Mouse (Mus musculus): Measurements from ENCODE around the gene Nrde2.

The Nrde2 gene

DNA sequence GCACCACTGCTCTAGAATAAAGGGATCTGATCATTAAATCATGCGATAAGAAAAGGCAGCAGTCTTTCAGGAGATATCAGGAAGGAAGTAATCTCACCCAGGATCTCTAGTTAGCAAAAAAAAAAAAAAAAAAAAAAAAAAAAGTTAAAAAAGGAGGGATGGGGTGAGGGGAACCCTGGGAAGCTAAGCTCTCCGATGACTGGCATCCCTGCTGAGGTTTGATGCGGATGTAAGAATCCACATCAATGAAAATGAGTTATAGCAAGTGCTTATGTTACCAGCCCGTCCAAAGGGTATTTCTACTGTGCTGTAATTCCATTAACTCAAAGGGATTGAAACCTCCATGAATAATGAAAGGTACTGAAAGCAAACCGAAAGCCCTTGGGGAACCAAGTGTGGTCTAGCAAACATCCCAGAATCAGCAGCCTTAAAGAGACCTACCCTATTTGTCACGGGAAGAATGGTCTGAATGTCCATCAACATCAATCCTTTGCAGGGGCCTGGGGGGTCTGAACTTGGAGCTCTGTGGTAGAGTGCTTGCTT is 19.5 kb upstream of the Nrde2 start:
- no peak for DNase-seq (ENCODE audit: low spot score)

GRCm38 (mm10) chr12:100176469-100177056 is 17.1 kb upstream of the Nrde2 start:
- no peak for DNase-seq (ENCODE audit: low spot score)

DNA sequence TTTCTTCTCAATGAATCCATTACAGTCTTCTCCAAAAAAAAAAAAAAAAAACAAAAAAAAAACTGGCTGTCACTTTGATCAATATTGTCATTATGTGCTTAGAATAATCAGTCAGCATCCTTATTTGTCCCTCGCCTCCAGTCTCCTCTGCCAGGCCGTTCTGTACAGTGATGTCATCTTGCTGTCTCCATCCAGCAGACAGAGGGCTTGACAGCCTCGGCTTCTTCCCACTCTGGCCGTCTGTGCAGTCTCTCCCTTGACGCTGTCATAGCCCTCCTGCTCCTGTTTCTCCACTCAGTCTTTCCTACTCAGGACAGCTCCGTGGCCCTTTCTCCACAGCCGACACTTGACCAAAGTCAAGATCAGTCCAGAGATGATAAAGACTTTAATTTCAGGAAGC is 13.0 kb upstream of the Nrde2 start:
- no peak for DNase-seq (ENCODE audit: low spot score)

- peak; percentile 54 for DNase-seq (ENCODE audit: low spot score)
Measured at GRCm38 (mm10) chr12:100167931-100168871, 8.7 kb upstream of the Nrde2 start.

- DNase-seq (ENCODE audit: low spot score): no peak
Measured at GRCm38 (mm10) chr12:100167502-100167901, 8.0 kb upstream of the Nrde2 start.

- no peak for DNase-seq (ENCODE audit: low spot score)
Measured at GRCm38 (mm10) chr12:100166939-100167338, 7.5 kb upstream of the Nrde2 start.

DNA sequence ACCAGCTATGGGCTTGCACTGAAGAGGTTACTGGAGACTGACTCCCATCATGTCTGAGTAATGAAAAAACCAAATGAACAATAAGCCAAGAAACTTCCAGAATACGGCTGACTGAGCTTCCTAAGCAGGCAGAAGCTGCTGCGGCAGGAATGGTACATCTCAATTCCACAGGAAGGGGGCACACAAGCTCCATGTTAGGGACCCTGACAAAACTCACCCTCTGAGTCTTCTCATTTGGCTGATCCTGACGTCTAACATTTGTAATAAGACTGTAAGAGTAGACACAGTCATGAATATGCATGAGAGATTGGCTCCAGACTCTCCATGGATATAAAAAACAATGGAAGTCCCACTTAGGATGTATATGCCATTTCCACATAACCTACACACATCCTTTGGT is 6.7 kb upstream of the Nrde2 start:
- DNase-seq (ENCODE audit: low spot score): no peak

DNA sequence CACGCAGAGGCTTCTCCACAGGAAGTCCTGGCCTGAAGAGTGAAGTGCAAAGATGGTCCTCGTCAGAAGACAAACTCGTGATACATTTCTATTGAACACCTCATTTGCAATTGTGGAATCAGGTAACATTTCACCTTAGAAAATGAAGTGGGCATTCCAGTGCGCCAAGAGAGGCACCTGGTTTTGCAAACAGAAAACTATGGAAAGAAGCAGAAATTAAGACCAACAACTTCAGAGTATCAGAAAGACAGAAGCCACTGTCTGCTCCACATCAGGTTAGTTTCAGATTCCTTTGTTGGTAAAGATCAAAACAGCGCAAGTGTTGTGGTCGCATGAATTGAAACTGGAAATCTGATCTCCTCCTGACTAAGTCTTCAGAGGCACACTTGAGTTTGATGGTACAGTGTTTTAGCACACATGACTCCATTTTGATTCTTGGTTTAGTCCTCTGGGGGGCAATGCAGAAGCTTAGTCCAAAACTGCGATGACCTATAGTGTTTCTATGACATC is 5.6 kb upstream of the Nrde2 start:
- DNase-seq (ENCODE audit: low spot score): no peak

DNA sequence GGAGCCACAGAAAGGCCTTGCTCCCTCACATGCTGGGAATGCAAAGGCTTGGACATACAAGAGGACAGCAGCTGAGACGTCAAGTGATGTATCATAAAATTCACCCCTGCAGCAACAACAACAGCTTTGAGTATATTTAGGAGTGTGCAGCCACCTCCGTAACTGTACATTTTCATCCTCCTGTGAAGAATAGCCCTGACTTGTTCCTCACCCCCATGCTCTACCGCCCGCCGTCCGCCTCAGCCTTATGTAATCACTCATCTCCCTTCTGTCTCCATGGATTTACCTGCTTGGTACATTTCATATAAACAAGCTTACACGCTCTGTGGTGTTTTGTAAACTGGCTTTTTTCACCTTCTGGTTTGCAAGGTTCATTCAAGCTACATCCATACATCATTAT is 7.0 kb downstream of the Nrde2 start:
- DNase-seq (ENCODE audit: low spot score): no peak

DNA sequence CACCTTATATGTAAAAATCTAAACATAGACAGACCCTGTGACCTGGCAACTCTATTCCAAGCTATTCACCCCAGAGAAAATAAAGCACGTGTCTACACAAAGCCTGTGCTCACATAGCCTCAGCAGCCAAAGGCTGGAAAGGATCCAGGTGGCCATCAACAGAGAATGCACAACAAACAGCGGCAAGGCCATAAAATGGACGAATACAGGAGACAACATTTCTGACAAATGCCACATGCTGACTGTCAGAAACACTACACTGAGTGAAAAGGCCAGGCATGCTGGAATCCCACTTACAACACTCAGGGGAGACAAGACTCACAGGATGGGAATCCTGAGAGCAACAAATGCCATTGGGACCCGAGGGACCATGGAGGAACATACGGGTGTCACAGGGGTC is 15.2 kb downstream of the Nrde2 start:
- no peak for DNase-seq (ENCODE audit: low spot score)

DNA sequence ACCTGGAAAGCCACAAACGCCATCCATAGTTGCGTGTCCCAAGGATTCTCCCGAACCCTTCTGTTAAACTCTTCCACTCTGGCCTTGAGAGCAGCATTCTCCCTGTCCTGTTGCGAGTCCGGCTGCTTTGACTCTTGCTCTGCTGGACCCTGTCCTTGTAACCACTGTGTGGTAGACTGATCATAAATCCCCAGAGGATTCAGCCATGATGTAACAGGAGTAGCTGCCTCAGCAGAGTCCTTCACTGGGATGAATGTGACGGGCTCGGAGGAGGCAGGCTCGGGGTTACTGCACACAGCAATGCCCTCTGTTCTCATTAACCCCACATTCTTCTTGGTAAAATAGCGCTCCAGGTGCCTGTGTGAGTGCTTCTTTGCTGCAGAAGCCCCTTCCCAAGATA is 15.7 kb downstream of the Nrde2 start:
- DNase-seq (ENCODE audit: low spot score): no peak

DNA sequence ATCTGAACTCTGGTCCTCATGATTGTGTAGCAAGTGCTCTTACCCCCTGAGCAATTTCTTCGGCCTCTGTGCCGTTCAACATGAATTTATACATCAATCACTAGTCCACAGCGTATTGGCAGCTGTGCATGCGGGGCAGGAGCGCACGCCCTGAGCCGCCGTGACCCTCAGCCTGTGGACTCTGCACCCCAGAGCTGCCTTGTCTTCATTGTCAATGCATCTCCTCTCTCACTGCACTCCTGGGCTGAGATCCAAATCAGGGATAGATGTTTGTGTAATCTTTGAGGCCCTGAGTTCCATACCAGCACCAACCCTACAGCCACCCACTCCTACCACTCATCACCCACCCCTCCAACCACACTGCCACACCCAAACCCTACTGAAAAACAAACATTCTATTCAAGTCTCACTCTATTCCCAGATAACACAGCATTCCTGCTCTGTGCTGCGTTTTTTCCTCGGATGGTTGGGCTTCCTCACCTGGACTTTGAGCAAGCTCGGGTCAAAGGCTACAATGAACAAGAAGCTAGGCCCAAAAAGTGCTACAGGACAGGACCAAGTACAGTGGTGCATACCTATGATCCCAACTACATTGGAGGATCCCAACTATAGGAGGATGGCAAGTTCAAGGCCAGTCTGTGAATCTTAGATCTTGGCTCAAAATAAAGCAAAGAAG is 16.5 kb downstream of the Nrde2 start:
- peak; percentile 81 for DNase-seq (ENCODE audit: low spot score)

DNA sequence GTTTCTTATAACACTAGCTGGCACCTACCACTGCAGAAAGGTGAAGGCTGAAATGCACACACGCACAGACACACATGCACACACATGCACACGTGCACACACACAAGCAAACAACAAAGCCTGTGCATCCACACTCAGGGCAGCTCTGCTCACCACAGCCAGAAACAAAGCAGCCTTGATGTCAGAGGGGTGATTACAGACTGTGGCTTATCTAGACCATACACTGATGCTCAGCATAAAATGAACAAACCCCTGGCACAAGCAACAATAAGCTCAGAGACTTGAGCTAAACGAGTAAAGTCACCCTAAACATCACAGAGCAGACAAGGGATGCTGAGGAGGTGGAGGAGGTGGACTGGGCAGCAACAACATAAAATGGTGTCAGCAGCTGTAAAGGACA is 24.3 kb downstream of the Nrde2 start:
- DNase-seq (ENCODE audit: low spot score): no peak

DNA sequence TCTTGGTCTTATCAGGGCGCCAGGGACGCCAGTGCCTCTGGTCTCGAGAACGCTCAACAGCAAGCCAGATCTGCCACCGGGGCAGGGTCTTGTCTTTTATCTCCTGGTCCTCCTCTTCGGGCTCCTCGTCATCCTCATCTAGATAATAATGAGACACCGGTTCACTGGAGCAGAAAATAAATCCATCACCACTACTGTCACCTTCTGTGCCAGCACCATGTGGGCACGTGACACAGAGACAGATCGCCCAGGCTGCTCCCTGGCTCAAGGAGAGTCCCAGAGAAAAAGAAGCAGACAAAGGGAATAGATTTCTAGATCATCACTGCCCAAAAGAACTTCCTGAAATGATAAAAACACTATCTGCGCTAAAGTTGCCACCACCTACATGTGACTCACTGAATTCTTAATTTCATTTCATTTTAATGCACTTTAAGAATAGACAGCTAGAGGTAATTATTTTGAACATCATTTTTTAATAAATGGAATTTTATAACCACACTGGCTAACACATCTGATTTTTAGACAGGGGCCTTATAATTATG is 25.0 kb downstream of the Nrde2 start:
- no peak for DNase-seq (ENCODE audit: low spot score)

- peak; percentile 44 for DNase-seq (ENCODE audit: low spot score)
Measured at GRCm38 (mm10) chr12:100131655-100132054, 27.8 kb downstream of the Nrde2 start.

- no peak for DNase-seq (ENCODE audit: low spot score)
Measured at GRCm38 (mm10) chr12:100131167-100131566, 28.3 kb downstream of the Nrde2 start.

DNA sequence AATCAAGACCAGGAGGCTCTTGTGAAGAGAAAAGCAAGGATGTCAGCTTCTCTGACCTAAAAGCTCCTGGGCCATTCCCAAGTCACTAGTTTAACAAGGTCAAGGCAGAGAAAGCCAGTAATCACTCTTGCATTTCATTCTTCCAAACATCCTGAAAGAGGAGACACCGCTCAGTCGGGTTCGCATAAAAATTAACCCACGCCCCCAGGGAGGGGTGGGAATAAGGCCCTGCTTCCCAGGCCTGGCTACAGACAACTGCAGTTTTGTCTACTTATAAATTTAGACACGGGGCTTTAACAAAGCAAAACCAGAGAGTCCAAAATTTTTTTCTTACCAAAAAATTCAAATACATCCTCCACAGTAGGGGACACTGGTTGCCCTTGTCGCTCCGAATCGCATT is 30.5 kb downstream of the Nrde2 start:
- no peak for DNase-seq (ENCODE audit: low spot score)

DNA sequence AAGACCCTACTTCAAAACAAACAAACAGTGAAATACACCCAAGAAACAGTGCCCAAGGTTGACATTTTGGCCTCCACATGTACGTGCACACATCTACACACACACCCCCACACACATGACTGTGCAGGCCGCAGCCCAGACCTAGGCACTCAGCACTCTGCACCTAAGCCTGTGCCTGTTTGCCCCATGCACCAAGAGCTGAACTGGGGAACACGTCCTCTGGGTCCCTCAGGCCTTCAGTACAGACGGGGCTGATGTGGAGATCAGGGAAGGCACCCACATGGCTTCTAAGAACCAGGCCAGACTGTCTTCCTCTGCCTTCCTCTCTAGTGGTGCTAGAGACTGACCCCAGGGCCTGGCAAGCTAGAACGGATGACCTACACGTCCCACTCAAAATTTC is 30.9 kb downstream of the Nrde2 start:
- no peak for DNase-seq (ENCODE audit: low spot score)

GRCm38 (mm10) chr12:100127866-100128480 is 31.5 kb downstream of the Nrde2 start:
- DNase-seq (ENCODE audit: low spot score): peak; percentile 44

DNA sequence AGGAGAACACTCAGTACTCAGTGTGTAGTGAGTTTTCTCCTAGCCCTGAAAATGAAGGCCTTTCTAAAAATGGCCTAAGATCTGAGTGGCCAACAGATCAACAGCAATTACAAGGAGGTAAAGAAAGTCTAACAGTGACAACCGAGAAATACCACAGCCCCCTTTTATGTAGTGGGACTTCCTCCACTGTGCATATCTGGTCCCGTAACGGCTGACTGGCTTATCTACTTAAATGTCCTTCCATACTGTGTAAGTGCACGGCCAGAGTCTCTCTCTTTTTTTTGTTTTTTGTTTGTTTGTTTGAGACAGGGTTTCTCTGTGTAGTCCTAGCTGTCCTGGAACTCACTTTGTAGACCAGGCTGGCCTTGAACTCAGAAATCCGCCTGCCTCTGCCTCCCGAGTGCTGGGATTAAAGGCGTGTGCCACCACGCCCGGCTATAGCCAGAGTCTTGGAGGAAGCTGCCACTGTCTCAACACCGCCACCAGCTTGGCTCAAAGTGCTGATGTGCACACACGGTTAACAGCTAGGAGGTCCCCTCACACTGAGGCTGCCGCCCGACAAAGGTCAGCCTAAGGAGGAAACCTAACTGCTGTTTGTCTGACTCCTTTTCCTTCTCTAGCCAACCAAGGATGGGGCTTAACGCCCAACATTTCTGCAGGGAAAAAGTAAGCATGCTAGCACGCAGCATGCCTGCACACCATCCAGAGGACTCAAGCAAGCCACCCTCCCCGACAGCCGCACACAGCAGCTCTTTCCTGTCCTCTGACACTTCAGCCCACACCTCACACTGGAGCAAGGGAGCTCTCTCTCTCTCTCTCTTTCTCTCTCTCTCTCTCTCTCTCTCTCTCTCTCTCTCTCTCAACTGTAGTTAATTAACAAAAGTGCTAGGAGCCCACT is 32.2 kb downstream of the Nrde2 start:
- DNase-seq (ENCODE audit: low spot score): peak; percentile 45

Data from yolk sac, embryonic 10.5 days (tissue).